Mouse (Mus musculus): ENCODE measurements around the gene Ago4. TPM values are rescaled to one million over a fixed set of nuclear protein-coding genes. Genes with fewer than 3 reads are reported as not detected.

The Ago4 gene
- polyA plus RNA-seq, 1 experiment from 2014 or later, result 1.1 TPM

GRCm38 (mm10) chr4:126508110-126508899 is 25.0 kb downstream of the Ago4 start:
- no peak overlapping the region for H3K4me2 ChIP-seq
- no peaks in the 10 kb centered on the region for H3K36me3 ChIP-seq (ENCODE audit: control insufficient read depth, insufficient read depth, low read length)
- no peak overlapping the region for H3K4me3 ChIP-seq (ENCODE audit: low read depth, low read length)
- no peaks in the 10 kb centered on the region for H3K9me3 ChIP-seq (replicated peaks; ENCODE audit: control insufficient read depth, low read length)
- no peak for ATAC-seq (replicated peaks; ENCODE audit: insufficient number of reproducible peaks, low FRiP score, low TSS enrichment)
- H3K4me1 ChIP-seq (ENCODE audit: control insufficient read depth, insufficient read depth, low read length), result no peaks in the 10 kb centered on the region
- WGBS (ENCODE audit: insufficient replicate concordance), result 71% methylated on average over 14 of the region's 14 CpGs
- no peak overlapping the region for H3K9ac ChIP-seq (ENCODE audit: low read depth, low read length)
- no peak overlapping the region for H3K27ac ChIP-seq (ENCODE audit: low read depth, low read length)
- no peaks in the 10 kb centered on the region for H3K27me3 ChIP-seq (ENCODE audit: control insufficient read depth, insufficient read depth, low read length)

GRCm38 (mm10) chr4:126502977-126503309 is 30.3 kb downstream of the Ago4 start:
- H3K36me3 ChIP-seq (ENCODE audit: control insufficient read depth, insufficient read depth, low read length), result no peaks in the 10 kb centered on the region

DNA sequence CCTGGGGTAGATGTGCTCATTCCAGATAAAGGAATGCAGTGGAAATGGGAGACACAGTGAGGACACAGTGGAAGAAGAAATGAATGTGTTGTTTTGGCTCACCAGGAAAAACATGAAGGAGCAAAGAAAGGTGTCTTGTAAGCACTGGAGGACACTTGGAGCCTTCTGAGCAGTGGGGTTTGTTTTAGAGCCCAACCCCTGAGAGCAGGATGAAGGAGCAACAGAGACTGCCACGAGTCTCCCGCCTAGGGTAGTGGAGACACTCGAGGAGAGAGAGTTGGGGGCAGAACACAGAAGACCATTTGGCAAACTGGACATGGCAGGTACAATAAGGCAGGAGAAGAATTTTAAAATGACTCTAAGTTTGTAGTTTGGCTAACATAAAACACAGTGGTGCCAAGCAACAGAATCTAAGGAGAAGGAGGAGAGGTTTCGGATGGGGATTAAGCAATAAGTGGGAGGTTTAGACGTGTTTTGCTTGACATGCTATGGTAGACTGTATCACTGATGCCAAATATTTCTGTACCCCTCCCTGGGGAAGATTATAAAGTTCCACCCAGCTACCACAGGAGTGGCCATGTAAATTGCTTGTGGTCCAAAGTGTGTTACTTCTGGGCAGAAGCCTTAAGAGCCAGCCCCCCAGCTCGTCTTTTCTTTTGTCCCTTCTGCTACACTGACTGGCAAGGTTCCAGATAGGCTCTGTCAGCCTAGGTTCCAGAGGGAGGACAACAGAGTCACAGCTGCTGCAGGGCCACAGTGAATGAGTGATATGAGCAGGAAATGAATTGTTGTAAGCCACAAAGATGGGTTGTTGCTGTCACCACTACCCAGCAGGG is 30.9 kb downstream of the Ago4 start:
- H3K4me3 ChIP-seq (ENCODE audit: low read depth, low read length), result no peak overlapping the region
- no peaks in the 10 kb centered on the region for H3K9me3 ChIP-seq (replicated peaks; ENCODE audit: control insufficient read depth, low read length)
- H3K4me1 ChIP-seq (ENCODE audit: control insufficient read depth, insufficient read depth, low read length), result no peaks in the 10 kb centered on the region
- no peak overlapping the region for H3K4me2 ChIP-seq
- no peak for ATAC-seq (replicated peaks; ENCODE audit: insufficient number of reproducible peaks, low FRiP score, low TSS enrichment)
- no peaks in the 10 kb centered on the region for H3K36me3 ChIP-seq (ENCODE audit: control insufficient read depth, insufficient read depth, low read length)
- H3K9ac ChIP-seq (ENCODE audit: low read depth, low read length), result no peak overlapping the region
- WGBS (ENCODE audit: insufficient replicate concordance), result 69% methylated on average over 6 of the region's 6 CpGs
- no peak overlapping the region for H3K27ac ChIP-seq (ENCODE audit: low read depth, low read length)
- no peaks in the 10 kb centered on the region for H3K27me3 ChIP-seq (ENCODE audit: control insufficient read depth, insufficient read depth, low read length)

More at GRCm38 (mm10) chr4:126502977-126503309, 30.3 kb downstream of the Ago4 start:
- no peaks in the 10 kb centered on the region for H3K4me1 ChIP-seq (ENCODE audit: control insufficient read depth, insufficient read depth, low read length)
- no peak overlapping the region for H3K27ac ChIP-seq (ENCODE audit: low read depth, low read length)
- H3K9ac ChIP-seq (ENCODE audit: low read depth, low read length), result no peak overlapping the region
- no peaks in the 10 kb centered on the region for H3K27me3 ChIP-seq (ENCODE audit: control insufficient read depth, insufficient read depth, low read length)
- 54% methylated on average over 8 of the region's 8 CpGs for WGBS (ENCODE audit: insufficient replicate concordance)
- ATAC-seq (replicated peaks; ENCODE audit: insufficient number of reproducible peaks, low FRiP score, low TSS enrichment), result no peak
- H3K4me2 ChIP-seq, result no peak overlapping the region
- no peak overlapping the region for H3K4me3 ChIP-seq (ENCODE audit: low read depth, low read length)
- no peaks in the 10 kb centered on the region for H3K9me3 ChIP-seq (replicated peaks; ENCODE audit: control insufficient read depth, low read length)

- WGBS (ENCODE audit: insufficient replicate concordance), result 52% methylated on average over 1 of the region's 1 CpGs
- no peak overlapping the region for H3K27ac ChIP-seq (ENCODE audit: low read depth, low read length)
- H3K36me3 ChIP-seq (ENCODE audit: control insufficient read depth, insufficient read depth, low read length), result no peaks in the 10 kb centered on the region
- no peak overlapping the region for H3K4me3 ChIP-seq (ENCODE audit: low read depth, low read length)
- no peaks in the 10 kb centered on the region for H3K4me1 ChIP-seq (ENCODE audit: control insufficient read depth, insufficient read depth, low read length)
- H3K9ac ChIP-seq (ENCODE audit: low read depth, low read length), result no peak overlapping the region
- H3K4me2 ChIP-seq, result no peak overlapping the region
- H3K27me3 ChIP-seq (ENCODE audit: control insufficient read depth, insufficient read depth, low read length), result no peaks in the 10 kb centered on the region
- no peaks in the 10 kb centered on the region for H3K9me3 ChIP-seq (replicated peaks; ENCODE audit: control insufficient read depth, low read length)
- no peak for ATAC-seq (replicated peaks; ENCODE audit: insufficient number of reproducible peaks, low FRiP score, low TSS enrichment)
Observed at GRCm38 (mm10) chr4:126498601-126499000, 34.7 kb downstream of the Ago4 start.

DNA sequence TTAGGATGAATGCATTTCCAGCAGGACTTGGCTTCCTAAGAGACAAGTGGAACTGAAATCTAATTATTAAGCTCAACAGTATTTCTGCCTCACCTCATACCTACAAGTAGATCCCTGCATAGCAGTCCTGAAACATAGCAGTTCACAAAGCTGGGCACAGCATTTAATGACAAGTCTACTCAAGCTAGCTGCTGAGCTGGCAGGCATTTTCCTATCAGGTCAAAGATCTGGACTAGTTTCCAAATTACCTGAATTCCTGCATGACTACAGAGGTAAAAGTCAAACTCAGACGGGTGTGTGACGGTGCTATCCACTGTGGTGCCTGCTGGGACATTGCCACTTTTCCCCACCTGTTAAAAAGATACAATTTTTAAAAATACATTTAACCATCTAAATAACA is 36.3 kb downstream of the Ago4 start:
- Histone ChIP-seq H3K9me3 (replicated peaks; ENCODE audit: control insufficient read depth, low read length) (no peaks in the 10 kb centered on the region), H3K9ac (ENCODE audit: low read depth, low read length) (no peak overlapping the region), H3K4me3 (ENCODE audit: low read depth, low read length) (no peak overlapping the region), H3K27ac (ENCODE audit: low read depth, low read length) (no peak overlapping the region), H3K4me2 (no peak overlapping the region), H3K4me1 (ENCODE audit: control insufficient read depth, insufficient read depth, low read length) (no peaks in the 10 kb centered on the region), H3K27me3 (ENCODE audit: control insufficient read depth, insufficient read depth, low read length) (no peaks in the 10 kb centered on the region), H3K36me3 (ENCODE audit: control insufficient read depth, insufficient read depth, low read length) (no peaks in the 10 kb centered on the region)
- 67% methylated on average over 2 of the region's 2 CpGs for WGBS (ENCODE audit: insufficient replicate concordance)
- ATAC-seq (replicated peaks; ENCODE audit: insufficient number of reproducible peaks, low FRiP score, low TSS enrichment), result no peak

DNA sequence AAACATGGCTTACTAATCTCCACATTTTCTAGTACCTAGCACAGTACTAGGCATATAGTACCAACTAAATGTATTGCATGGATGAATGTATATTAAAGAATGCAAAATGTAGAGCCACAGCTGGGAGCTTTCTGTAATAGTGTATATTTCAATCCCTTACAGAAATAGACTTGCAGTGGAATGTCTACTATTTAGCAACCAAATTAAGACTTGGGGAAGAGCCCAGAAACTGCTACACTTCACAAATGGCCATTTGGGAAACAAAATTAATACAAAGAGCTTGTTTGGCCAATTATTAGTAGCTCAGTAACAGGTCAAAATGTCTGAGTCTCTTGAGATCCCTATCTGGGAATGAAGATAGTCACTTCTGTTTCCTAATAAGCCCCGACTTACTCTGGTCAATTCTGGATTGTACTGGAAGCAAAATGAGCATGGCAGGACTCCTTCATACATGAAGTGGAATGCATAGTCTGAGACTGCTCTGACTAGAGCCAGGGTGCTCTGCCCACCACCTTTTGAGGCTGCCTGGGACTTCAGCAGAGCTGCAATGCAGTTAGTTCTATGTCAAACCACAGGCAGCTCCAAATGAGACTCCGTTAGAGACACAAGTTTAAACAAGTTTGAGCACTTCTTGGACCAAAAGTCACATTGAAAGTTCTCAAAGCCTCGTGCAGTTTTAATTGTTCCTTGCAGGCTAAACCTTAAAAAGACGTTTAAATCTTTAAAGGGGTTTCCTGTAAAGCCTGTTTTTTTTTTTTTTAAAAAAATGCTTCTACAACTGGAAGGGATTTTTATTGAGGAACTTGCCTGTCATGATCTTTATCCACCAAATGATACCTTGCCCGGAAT is 37.1 kb downstream of the Ago4 start:
- H3K4me1 ChIP-seq (ENCODE audit: control insufficient read depth, insufficient read depth, low read length), result no peaks in the 10 kb centered on the region
- WGBS (ENCODE audit: insufficient replicate concordance), result 69% methylated on average over 5 of the region's 5 CpGs
- no peaks in the 10 kb centered on the region for H3K9me3 ChIP-seq (replicated peaks; ENCODE audit: control insufficient read depth, low read length)
- H3K27ac ChIP-seq (ENCODE audit: low read depth, low read length), result no peak overlapping the region
- no peak overlapping the region for H3K4me3 ChIP-seq (ENCODE audit: low read depth, low read length)
- ATAC-seq (replicated peaks; ENCODE audit: insufficient number of reproducible peaks, low FRiP score, low TSS enrichment), result no peak
- no peak overlapping the region for H3K9ac ChIP-seq (ENCODE audit: low read depth, low read length)
- no peaks in the 10 kb centered on the region for H3K36me3 ChIP-seq (ENCODE audit: control insufficient read depth, insufficient read depth, low read length)
- H3K27me3 ChIP-seq (ENCODE audit: control insufficient read depth, insufficient read depth, low read length), result no peaks in the 10 kb centered on the region
- no peak overlapping the region for H3K4me2 ChIP-seq

- 53% methylated on average over 5 of the region's 5 CpGs for WGBS (ENCODE audit: insufficient replicate concordance)
- no peak overlapping the region for H3K27ac ChIP-seq (ENCODE audit: low read depth, low read length)
- no peaks in the 10 kb centered on the region for H3K4me1 ChIP-seq (ENCODE audit: control insufficient read depth, insufficient read depth, low read length)
- H3K27me3 ChIP-seq (ENCODE audit: control insufficient read depth, insufficient read depth, low read length), result no peaks in the 10 kb centered on the region
- H3K36me3 ChIP-seq (ENCODE audit: control insufficient read depth, insufficient read depth, low read length), result no peaks in the 10 kb centered on the region
- H3K9ac ChIP-seq (ENCODE audit: low read depth, low read length), result no peak overlapping the region
- H3K4me3 ChIP-seq (ENCODE audit: low read depth, low read length), result no peak overlapping the region
- H3K9me3 ChIP-seq (replicated peaks; ENCODE audit: control insufficient read depth, low read length), result no peaks in the 10 kb centered on the region
- no peak for ATAC-seq (replicated peaks; ENCODE audit: insufficient number of reproducible peaks, low FRiP score, low TSS enrichment)
- no peak overlapping the region for H3K4me2 ChIP-seq
Observed at GRCm38 (mm10) chr4:126495453-126495852, 37.8 kb downstream of the Ago4 start.

- no peaks in the 10 kb centered on the region for H3K4me1 ChIP-seq (ENCODE audit: control insufficient read depth, insufficient read depth, low read length)
- H3K27ac ChIP-seq (ENCODE audit: low read depth, low read length), result no peak overlapping the region
- no peaks in the 10 kb centered on the region for H3K36me3 ChIP-seq (ENCODE audit: control insufficient read depth, insufficient read depth, low read length)
- H3K4me3 ChIP-seq (ENCODE audit: low read depth, low read length), result no peak overlapping the region
- H3K27me3 ChIP-seq (ENCODE audit: control insufficient read depth, insufficient read depth, low read length), result no peaks in the 10 kb centered on the region
- no peak overlapping the region for H3K9ac ChIP-seq (ENCODE audit: low read depth, low read length)
- ATAC-seq (replicated peaks; ENCODE audit: insufficient number of reproducible peaks, low FRiP score, low TSS enrichment), result no peak
- no peak overlapping the region for H3K4me2 ChIP-seq
- 81% methylated on average over 4 of the region's 4 CpGs for WGBS (ENCODE audit: insufficient replicate concordance)
- H3K9me3 ChIP-seq (replicated peaks; ENCODE audit: control insufficient read depth, low read length), result no peaks in the 10 kb centered on the region
Observed at GRCm38 (mm10) chr4:126493416-126493815, 39.9 kb downstream of the Ago4 start.
